In genomic region chr9:47838890-47839691, GRCm38 (mm10) we compare ENCODE assay signal across 12 mouse cellular contexts.
DNase-seq lines count a peak whose midpoint lies in the region.
"Had no signal": no experiment of that assay in that cellular context is flagged by ENCODE, and none has a peak within 500 bp of the region (broad histone marks: within the 10 kb centered on the region; RNA-seq: fewer than 3 reads in every experiment).

No protein-coding gene starts in this region.

- no peaks in the 10 kb centered on the region for H3K36me3 ChIP-seq in embryonic facial prominence, embryonic 10.5 days (replicated peaks)
- H3K36me3 ChIP-seq in hindbrain, embryonic 10.5 days, result 0 out of 2 replicates have a peak, but pooled peaks cover 4% of the 10 kb centered on the region
- H3K36me3 ChIP-seq: hindbrain, embryonic 15.5 days had no signal

- 33% methylated on average over 15 of the region's 15 CpGs for WGBS in embryonic facial prominence, embryonic 10.5 days
- 34% methylated on average over 15 of the region's 15 CpGs for WGBS in hindbrain, embryonic 10.5 days

- H3K27me3 ChIP-seq in embryonic facial prominence, embryonic 10.5 days (replicated peaks; ENCODE audit: low read depth, poor library complexity, severe bottlenecking), result peaks cover 6% of the 10 kb centered on the region; the same call in 1 of the 2 replicates
- peaks cover 20% of the 10 kb centered on the region for H3K27me3 ChIP-seq in hindbrain, embryonic 10.5 days (ENCODE audit: insufficient read depth, poor library complexity, severe bottlenecking)
- H3K27me3 ChIP-seq: CH12.LX; hindbrain, embryonic 15.5 days had no signal

- H3K27ac ChIP-seq in embryonic facial prominence, embryonic 10.5 days (replicated peaks), result 0 out of 2 replicates have a peak overlapping the region, but pooled peaks have one; percentile 26
- peak overlapping the region; percentile 50; the same call in 1 of the 2 replicates for H3K27ac ChIP-seq in hindbrain, embryonic 10.5 days
- H3K27ac ChIP-seq: hindbrain, embryonic 15.5 days had no signal

- peak; percentile 44 for DNase-seq in layer of hippocampus, adult 11-12 months (ENCODE audit: low spot score)
- no peak for DNase-seq in layer of hippocampus, adult 9-10 months (ENCODE audit: low spot score)
- DNase-seq in embryonic facial prominence, embryonic 10.5 days (ENCODE audit: low spot score), result no peak
- DNase-seq in hindbrain, embryonic 10.5 days (ENCODE audit: low spot score), result peak; percentile 27
- peak; percentile 49 for DNase-seq in mesoderm, embryonic 11.5 days (ENCODE audit: low read depth, low spot score)
- DNase-seq in spleen, adult 18-20 months, result no peak
- DNase-seq in right cerebral cortex, postnatal 25 days, result no peak
- DNase-seq in thymus, postnatal 36 days, result no peak
- DNase-seq: lung, embryonic 14.5 days; thymus, adult 18-20 months had no signal

- no peak overlapping the region for H3K4me3 ChIP-seq in embryonic facial prominence, embryonic 10.5 days
- no peak overlapping the region for H3K4me3 ChIP-seq in hindbrain, embryonic 10.5 days
- H3K4me3 ChIP-seq: hindbrain, embryonic 15.5 days had no signal

- H3K4me1 ChIP-seq in embryonic facial prominence, embryonic 10.5 days, result peaks cover 22% of the 10 kb centered on the region
- H3K4me1 ChIP-seq in hindbrain, embryonic 10.5 days (replicated peaks), result peaks cover 21% of the 10 kb centered on the region

- no peaks in the 10 kb centered on the region for H3K9me3 ChIP-seq in embryonic facial prominence, embryonic 10.5 days
- no peaks in the 10 kb centered on the region for H3K9me3 ChIP-seq in hindbrain, embryonic 10.5 days
- H3K9me3 ChIP-seq: hindbrain, embryonic 15.5 days had no signal

Comparison
In these comparisons a context has a peak if more than half of its experiments do, and no peak if none do; other contexts are left out.
1. DNase-seq: peak in layer of hippocampus, adult 11-12 months (single experiment), hindbrain, embryonic 10.5 days (single experiment) and mesoderm, embryonic 11.5 days (single experiment); none in layer of hippocampus, adult 9-10 months (single experiment), embryonic facial prominence, embryonic 10.5 days (single experiment), spleen, adult 18-20 months (0 of 2), right cerebral cortex, postnatal 25 days (single experiment) and thymus, postnatal 36 days (0 of 2).